Mouse (Mus musculus) ES-E14 (cell line): ENCODE data around the gene Pin4.

Source experiments
- CHD2 ChIP-seq: IDR thresholded peaks from 2 replicates; pipeline ENCODE4 v1.6.1; 2014; ENCODE audit warnings: mild to moderate bottlenecking, low read depth, low read length, inconsistent platforms
- ZC3H11A ChIP-seq: IDR thresholded peaks from 2 replicates; pipeline ENCODE4 v1.6.1; 2012; ENCODE audit warnings: low read depth, mild to moderate bottlenecking, inconsistent platforms, low read length, borderline replicate concordance
- ZNF384 ChIP-seq: IDR thresholded peaks from 2 replicates; pipeline ENCODE4 v1.6.1; 2012; ENCODE audit warnings: low read depth, low read length, inconsistent platforms

DNA sequence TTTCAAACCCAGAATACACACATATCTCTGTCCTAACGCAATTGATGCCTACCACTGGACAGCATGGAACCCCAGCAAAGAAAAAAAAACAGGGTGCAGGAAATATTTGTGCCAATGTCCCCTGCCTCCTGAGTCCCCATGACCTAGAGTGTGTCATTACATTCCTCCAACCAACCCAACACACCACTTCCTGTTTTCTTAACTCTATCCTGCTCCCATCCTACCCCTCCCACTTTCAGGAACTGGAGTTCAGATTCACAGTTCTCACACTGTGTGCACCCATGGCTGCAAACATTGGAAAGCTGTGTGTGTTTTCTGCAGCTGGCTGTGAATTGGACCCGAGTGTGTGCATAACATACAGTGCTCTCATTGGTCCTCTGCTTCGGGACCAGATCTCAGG is 28.6 kb upstream of the Pin4 start:
- no peak for TF ChIP-seq ZNF384
- no peak for TF ChIP-seq ZC3H11A
- no peak for TF ChIP-seq CHD2
